Mouse (Mus musculus) kidney, adult 11 months (tissue): ENCODE data around the gene Sesn1.
A peak's percentile ranks its signal among the peaks of the same experiment; 100 is the strongest.

Experiments used
- DNase-seq: peaks from one replicate; pipeline ENCODE4 v3.0.0; 2022

Sesn1 gene

DNA sequence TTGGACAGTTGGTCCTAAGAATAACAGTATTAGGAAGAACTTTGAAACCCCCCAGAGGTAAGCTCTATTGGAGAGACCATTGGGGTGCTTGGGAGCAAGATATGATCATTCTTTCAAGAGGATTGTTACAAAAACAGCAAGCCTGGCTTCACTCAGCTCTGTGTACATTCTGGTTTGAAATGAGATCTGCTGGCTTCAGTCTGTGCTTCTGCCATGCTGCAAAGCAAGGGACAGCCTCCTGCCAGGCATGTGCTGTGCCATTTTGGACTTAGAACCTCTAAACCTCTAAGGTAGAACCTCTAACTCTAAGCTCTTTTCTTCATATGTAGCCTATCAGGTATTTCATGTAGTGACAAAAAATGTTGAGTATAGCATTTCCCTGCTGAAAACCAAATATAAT lies 65.9 kb downstream of the Sesn1 start:
- DNase-seq, result no peak

DNA sequence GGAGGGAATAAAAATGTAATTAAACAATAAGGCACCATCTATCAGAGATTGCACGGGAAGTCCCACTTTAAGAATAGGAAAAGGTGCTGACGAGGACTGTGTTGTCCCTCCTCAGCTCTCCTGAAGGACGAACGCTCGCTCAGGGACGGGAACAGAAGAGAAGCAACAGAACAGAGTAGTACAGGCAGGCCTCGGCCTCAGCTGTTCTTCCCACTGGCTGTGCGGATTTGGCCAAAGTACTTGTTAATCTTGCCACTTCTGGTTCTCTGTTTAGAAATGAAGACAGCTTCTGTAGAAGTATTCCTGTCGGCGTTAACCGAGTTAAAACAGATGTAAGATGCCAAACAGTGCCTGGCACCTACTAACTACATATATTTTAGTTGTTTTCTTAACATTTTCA lies 68.6 kb downstream of the Sesn1 start:
- DNase-seq, result no peak

DNA sequence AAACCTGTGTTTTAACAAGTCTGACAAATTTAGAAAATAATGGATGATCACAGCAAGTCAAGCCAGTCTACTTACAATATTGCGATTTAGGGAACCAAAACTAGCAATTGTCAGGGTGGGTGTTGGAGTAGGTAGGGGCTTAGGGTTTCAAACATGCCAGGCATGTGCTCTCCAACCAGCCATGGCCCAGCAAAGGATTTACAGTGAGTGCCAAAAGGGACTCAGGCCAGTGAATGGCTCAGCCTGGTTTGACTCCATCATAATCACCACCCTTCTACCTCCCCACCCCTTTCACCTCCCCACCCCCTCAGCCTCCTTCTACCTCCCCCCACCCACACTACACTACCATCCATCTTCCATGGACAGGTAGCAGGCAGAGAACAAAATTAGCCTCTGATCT lies 69.9 kb downstream of the Sesn1 start:
- no peak for DNase-seq

DNA sequence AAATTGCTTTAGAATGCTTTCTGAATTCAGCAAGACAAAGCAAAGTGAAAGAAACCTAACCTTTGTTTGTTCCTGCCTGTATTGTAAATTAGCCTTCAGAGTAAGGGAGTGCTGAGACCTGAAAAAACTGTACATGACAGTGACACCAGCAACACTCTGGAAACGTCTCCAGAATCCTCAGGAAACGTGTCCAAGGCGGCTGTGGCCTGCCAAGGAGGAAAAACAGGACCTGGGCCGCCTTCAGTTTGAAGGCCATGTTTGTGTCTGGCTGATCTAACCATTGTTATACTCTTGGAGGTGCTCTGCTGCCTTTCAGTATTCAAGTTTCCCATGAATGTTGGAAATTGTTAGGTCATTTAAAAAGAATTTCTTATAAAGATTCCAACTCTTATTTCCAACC lies 70.5 kb downstream of the Sesn1 start:
- DNase-seq, result no peak

DNA sequence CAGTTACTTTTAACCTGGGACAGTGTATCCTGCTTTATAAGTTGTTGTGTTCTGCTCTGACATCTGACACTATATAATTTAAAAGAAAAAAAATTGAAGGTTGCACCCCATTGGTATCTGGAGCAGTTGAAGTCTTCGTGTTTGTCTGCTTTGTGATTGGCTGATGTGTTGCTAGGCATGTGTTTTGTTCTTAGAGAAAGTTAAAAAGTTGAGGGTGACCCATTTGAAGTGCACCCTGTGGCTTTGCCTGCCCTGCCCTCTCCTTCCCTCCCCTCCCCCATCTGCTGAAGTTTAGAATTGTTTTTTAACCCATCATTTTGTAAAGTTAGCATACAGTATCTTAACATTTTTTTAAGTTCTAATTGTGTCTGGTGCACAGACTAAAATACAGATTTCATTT lies 71.0 kb downstream of the Sesn1 start:
- DNase-seq, result no peak

DNA sequence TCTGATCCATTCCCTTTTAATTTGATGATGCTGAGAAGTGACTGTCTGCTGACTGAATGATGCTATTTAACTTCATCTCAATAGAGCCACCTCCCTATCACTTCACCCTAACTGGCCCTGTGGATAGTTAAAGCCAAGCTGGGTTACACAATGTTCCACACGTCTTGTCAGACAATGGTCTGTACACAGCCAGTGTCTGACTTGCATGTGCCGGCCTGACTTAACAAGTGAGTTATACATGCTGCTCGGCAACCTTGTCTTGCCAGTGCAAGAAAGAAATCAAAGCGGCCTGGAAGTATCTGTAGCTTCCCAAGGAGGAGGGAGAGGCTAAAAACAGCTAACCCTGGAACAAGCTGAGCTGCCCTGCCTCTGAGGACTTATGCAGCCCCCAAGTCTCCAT lies 71.7 kb downstream of the Sesn1 start:
- DNase-seq, result no peak

DNA sequence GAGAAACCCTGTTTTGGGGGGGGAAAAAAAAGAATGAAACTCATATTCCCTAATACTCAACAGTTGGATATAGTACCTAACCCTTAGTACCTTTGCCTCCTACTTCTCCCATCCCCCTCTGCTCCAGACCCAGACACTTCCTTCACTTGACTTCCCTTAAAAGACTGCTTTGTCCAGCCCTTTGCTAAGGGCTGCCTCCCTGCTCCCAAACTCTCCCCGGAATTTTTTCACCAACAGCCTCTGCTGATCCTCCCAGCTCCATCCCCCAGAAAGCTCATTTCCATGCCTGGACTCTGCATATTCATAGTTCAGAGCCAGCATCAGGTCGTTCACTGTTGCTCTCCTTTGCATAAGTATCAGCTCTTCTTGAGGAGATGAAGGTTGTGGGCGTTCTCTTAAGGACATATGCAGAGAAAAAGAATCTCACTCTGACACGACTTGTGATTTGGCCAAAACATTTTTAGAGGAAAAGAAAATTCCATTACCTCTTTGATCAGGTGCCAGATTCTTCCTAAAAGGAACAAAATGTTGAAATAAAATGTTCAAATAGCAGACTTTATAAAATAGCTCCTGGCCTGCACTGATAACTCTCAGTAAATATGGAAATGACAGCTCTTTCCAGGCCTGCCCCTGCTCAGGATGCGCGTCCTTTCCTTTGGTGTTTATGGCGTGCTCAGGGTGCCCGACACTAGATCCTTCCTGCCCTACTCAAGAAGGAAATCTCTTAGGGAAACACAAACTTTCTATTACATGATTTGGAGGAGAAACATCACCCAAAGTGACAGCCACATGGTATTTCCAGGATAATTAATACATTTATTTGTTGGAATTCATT lies 74.2 kb downstream of the Sesn1 start:
- DNase-seq, result peak; percentile 28

DNA sequence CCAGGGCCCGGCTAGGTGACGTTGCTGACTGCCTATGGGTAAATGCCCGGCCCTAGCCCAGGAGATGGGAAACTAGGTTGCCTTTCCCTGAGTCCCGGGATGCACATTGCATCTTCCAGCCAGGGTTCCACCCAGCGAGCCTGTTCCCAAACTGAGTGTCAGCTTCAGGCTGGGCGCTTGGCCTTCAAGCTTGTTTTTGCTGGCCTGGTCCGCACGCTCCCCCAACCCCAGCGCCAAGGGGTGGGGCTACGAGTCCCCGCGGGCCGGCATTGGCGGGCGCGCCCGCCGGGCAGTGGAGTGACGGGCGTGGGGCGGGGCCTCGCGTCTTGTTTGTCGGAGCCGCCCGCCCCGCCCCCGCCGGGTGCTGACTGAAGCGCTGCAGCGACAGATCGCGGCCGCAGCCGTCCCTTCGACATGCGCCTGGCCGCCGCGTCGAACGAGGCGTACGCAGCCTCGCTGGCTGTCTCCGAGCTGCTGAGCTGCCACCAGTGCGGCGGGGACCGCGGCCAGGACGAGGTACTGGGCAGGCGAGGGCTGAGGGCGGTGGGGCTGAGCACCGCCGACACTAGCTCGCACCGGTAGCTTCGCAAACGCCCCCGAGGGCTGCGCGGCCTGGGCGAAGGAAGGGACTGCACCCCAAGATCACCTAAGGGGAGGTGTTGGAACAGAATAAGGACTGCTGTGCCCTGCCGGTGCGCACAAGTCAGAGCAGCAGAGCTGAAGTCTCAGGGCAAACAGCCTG lies 77.5 kb downstream of the Sesn1 start:
- peak; percentile 86 for DNase-seq

DNA sequence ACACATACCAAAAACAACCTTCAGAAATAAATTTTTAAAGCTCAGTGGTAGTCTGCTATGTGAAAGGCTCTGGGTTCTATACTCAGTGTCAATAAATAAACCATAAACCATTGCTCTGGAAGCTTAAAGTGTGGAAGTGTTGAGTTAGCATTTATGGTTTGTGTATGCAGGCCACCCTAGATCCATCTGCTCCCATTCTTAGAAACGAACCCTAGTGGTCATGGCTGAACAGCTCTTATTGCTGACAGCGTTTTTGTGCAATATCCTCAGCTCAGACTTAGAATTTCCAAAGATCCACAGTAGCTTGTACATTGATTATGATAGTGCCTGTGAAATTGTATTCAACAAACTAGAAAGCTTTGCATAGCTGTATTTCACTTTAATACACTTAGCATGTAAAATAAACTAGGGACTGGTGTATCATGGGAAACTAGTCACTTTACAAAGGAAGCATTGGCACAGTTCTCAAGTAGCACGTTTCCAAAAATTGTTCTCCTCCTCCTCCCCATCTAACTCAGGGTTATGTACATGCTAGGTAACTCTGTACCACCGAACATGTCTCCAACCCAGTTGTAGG lies 78.7 kb downstream of the Sesn1 start:
- no peak for DNase-seq

DNA sequence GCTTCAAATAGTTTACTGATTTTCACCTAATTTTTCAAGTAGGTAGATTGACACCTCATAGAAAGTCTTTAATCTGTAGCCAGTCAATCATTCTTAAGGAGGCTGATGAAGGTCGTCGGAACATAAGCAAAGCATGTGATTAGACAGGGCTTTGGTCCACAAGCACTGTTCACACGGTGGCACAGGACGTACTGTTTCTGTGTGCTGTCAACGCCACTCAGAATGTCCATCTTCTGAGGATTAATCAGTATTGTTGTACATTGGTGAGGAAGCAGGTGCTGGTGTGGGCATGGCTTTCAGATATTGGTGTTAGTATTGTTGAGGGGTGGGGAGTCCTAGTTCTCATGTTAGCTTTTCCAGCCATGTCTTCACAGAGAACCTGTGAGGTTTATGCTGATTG lies 79.8 kb downstream of the Sesn1 start:
- DNase-seq, result no peak

DNA sequence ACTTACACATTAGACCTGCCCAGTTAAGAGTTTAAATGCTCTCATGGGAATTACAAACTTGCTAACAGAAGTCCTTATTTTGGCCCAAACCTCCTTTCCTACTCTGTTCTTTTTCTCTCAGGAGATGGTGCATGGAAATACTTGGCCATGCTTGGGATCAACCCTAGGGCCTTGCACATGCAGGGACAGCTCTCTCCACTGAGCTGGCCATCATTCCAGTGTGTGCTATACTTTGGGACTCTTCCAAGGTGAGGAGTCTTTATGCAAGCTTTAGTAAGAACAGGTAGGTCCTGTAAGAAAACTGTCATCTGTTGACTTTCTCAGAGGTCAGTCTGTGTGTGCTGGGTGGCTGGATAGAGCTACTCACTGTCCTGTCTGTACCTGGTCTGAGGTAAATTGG lies 80.8 kb downstream of the Sesn1 start:
- no peak for DNase-seq

DNA sequence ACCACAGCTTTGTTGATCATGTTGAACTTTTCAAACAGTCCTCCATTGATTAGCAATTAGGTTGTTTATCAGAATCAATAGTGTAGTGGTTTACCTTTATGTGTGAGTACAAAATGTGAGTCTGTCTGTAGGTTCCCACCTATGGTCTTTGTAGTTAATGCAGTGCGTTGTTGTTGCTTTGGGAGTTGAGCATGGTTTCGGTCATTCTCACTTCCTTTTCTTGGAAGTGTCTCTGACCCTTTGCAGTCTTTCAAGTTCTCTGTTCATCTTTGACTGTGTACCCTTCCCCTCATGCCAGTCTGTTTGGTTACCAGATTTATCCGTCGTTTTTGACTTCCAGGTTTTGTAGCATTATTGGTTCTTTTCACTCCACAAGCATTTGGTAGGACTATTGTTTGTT lies 81.6 kb downstream of the Sesn1 start:
- no peak for DNase-seq

DNA sequence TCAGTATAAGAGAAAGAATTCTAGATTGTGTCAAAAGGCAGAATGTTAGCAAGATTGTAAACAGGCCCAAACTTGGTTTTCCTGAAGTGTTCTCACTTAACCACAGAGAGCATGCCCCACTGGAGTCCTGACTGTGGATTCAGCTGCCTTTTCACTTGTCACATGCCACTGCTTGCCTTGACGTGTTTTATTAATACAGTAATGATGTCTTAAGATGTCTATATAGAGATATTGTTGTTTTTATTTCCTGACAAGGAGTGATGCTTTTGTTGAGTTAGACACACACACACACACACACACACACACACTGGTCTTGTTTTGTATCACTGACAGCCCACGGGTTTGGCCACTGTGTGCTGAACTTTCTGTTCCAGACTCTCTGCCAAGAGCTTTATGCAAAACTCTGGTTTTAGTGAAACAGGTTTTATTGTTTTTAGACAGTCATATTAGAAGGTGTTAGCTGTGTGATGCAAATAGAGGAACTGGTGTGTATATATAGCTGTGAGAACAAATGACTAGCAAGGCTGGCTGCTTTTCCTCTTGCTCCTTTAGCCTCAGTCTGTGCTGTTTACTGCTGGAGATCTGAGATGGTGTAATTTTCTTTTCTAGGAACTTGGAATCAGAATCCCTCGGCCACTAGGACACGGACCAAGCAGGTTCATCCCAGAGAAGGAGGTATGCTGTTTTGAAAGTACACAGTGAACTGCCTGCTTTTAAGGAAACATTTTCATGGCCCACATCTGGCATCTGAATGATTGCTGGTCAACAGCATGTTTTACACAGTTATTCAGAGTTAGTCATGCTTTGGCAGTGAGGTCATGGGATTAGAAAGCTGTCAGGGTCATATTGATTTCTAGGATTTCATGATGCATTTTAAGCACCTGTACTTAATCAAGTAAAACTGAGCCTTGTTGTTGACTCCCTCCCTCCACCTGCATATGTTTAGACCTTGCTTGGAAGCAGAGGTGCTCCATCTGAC lies 84.0 kb downstream of the Sesn1 start:
- DNase-seq, result peak; percentile 19

DNA sequence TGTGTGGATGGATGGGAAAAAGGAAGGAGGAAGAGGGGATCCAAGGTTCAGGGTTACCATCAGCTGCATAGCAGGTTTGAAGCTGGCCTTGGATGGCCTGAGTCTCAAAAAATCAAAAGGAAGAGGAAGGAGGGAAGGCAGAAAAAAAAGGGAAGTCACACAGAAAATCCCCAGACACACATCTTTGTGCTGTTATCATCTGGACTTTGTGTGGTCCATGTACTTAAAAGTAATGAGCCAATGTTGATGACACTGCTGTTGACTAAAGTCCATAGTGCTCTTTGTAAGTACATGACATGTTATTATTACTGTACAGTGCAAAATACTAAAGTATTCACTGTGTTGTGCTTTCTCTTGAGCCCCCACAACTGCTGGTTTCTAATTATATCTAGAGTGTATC lies 86.7 kb downstream of the Sesn1 start:
- no peak for DNase-seq

DNA sequence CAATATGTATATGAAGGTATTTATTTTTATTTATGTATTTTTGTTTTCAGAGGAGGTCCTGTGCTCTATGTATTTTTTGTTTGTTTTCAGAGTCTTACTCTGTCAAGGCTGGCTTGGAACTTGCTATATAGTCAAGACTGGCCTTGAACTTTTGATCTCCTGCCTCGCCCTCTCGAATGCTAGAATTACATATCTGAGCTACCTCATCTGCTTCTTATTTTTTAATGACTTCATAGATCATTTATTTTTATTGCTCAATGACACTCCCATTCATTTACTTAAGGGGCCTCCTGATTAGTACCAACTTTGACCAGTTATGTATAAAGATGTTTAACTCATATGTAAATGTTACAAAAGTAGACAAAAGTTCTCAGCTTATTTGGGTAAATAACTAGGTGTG lies 87.1 kb downstream of the Sesn1 start:
- DNase-seq, result no peak

DNA sequence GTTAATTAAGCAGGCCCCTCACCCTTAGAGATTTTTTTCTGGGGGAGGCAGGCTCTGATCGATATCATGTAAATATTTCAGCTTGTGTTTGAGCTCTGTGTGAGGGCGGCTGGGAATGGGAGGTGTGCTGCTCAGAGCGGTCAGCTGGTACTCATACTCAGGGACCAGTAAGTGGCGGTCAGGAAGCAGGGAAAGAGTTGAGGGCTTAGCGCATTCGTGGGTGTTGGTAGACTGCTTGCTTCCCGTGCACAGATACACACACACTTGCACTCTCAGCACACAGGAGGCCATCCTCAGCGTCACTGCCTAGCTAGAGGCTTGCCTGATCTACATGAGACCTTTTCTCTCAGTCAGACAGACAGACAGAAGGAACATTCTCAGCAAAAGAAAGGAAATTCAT lies 91.7 kb downstream of the Sesn1 start:
- DNase-seq, result no peak

DNA sequence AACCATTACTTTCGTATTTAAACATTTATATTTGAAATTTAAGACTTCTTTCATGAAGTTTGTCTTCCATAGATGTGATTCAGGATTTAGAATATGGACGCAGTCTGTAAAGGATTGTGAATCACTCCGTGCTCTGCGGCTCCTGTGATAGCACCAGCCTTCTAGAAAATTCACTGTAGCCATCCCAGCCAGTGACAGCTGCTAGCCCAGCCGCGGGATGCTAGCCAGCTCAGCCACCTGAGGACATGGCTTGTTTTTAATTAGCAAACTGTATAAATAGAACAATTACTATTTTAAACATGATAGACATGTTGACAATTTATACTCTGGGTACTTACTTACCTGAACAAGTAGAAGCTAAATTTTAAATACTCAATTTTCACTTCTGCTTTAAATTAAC lies 92.1 kb downstream of the Sesn1 start:
- DNase-seq, result no peak

DNA sequence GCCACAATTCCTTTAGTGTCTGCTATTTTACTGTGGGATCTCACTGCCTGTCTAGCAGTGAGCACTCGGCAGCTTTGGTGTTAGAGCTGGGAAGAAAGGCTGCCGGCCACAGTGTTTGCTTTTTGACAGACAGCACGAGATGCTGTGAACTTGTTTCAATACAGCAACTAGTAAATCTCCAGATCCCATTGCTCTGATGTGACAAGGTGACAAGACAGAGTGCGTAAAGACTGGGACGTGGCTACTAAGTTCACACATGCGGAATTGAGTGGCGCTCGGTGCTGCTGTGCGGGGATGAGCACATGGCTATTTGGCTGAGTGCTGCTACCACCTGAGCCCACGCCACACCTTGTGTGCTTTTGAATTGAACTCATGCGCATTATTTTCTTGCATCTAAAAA lies 97.7 kb downstream of the Sesn1 start:
- no peak for DNase-seq

DNA sequence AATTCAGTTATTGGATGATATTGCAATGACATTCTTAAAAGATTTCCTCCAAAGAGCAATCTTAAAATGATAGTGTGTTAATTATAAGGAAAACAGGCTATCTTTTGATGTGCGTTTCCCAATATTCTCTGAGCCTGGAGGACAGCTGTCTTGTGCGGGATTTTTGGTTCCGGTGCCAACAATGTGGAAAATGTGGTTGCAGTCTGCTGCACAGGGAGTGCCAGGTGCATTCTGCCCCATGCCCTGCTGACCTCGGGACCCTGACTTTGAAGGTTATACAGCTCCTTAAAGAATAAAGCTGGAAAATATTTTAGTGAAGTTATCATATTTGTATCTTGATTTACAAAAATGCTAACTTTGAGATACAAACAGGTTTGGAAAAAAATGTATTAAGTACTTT lies 98.2 kb downstream of the Sesn1 start:
- no peak for DNase-seq

DNA sequence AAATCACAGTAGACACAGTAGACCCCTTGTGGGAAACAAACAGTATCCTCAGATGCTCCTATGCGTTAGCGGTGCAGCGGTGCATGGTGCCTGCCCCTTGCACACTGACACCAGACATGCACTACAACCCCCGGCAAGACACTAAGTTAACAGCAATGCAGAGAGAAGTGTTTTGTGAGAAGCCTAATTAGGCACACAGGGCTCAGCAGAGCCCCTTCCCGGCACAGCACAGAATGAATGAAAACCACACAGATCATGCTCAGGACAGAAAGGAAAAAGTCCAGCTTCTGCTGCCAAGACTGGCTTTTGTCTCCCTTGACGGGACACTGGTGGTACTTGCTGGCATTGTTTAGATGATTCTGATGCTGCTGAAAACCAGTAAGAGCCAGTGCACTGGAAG lies 99.2 kb downstream of the Sesn1 start:
- DNase-seq, result no peak

DNA sequence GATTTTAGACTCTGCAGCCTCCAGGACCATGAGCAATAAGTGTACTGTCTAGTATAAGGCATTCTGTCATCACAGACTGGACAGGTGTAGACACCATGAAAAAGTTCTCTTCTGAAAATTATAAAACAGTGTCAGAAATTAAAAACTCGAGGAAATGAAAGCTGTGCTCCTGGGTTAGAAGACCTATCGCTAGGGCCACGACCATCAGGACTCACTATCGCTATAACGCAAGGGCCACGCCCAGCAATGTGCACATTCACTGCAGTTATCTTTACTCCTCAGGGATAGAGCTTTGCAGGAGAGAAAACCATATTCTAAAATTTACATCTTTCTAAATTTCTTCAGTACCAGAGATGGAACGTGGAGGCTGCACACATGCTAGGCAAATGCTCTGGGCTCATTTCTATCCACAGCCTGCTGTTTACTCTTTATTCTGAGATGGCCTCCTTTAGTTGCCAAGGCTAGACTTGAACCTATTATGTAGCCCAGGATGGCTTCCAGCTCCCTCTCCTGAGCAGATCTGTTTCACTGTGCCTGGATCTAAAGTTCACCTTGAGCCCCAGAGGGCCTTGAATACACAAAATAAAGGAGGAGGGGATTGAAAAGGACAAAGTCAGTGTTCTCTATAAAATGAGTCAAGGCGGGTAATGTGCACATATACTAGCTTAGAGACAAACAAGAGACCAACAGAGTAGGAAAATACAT lies 102.7 kb downstream of the Sesn1 start:
- DNase-seq, result no peak

DNA sequence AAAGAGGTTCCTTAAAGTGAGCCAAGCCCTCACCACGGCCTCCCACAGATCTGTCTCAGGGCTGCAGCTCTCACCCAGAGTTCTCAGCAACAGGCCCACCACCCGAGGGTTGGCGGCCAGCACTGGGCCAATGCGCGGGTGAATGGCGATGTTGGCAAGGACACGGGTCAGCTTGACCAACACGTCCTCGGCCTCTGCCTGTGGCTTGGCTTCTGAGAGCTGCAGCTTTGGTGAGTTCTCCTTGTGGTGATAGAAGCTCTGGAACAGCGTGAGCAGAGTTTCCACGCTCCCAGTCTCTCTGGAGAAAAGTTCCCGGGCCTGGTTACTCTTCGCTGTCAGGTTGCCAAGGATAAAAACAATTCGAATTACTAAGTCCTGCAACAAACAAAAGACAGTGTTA lies 117.0 kb downstream of the Sesn1 start:
- DNase-seq, result no peak
